Mouse (Mus musculus) heart, embryonic 11.5 days (tissue): ENCODE data around the gene Faim2. TPM values are rescaled to one million over a fixed set of nuclear protein-coding genes. Genes with fewer than 3 reads are reported as not detected.

ENCODE experiments used
- ATAC-seq: fragments of 200-750 bp; cut with Nextera tagmentation; replicated peaks from 2 replicates; pipeline ENCODE4 v1.8.0; 2017; ENCODE audit warnings: moderate library complexity; ENCODE audit not compliant: insufficient number of reproducible peaks, low FRiP score, low TSS enrichment
- H3K27ac ChIP-seq: fragments of 300-500 bp; sonication (generic); 2 replicates; pipeline ENCODE4 v1.5.1; 2014; ENCODE audit warnings: mild to moderate bottlenecking, low read depth, low read length
- H3K27me3 ChIP-seq: fragments of 300-500 bp; sonication (generic); 2 replicates; pipeline ENCODE4 v1.6.1; 2014; ENCODE audit warnings: mild to moderate bottlenecking, low read length, mixed read lengths; ENCODE audit not compliant: control insufficient read depth, insufficient read depth
- H3K36me3 ChIP-seq: fragments of 300-500 bp; sonication (generic); 2 replicates; pipeline ENCODE4 v1.6.1; 2014; ENCODE audit warnings: mild to moderate bottlenecking, low read length, moderate library complexity, mixed read lengths; ENCODE audit not compliant: control insufficient read depth, insufficient read depth
- H3K4me1 ChIP-seq: fragments of 300-500 bp; sonication (generic); 2 replicates; pipeline ENCODE4 v1.6.1; 2014; ENCODE audit warnings: low read length; ENCODE audit not compliant: control insufficient read depth, insufficient read depth
- H3K4me2 ChIP-seq: fragments of 300-500 bp; sonication (generic); 2 replicates; pipeline ENCODE4 v1.6.1; 2014; ENCODE audit warnings: mild to moderate bottlenecking, moderate library complexity
- H3K4me3 ChIP-seq: fragments of 300-500 bp; sonication (generic); 2 replicates; pipeline ENCODE4 v1.5.1; 2014; ENCODE audit warnings: low read depth, low read length
- H3K9ac ChIP-seq: fragments of 300-500 bp; sonication (generic); 2 replicates; pipeline ENCODE4 v1.6.1; 2014; ENCODE audit warnings: mild to moderate bottlenecking, low read depth, low read length, moderate library complexity
- H3K9me3 ChIP-seq: fragments of 300-500 bp; sonication (generic); replicated peaks from 2 replicates; pipeline ENCODE4 v1.6.1; 2016; ENCODE audit warnings: low read length; ENCODE audit not compliant: control insufficient read depth
- WGBS: fragments of 180-500 bp; shearing (Covaris S2); extraction: QIAGEN DNeasy Blood & Tissue Kit; methylation state at CpG from one replicate; pipeline ENCODE4 v1.1.7; 2014; ENCODE audit not compliant: insufficient replicate concordance; 5-methylcytosine and 5-hydroxymethylcytosine counted together
- polyA plus RNA-seq: library from polyadenylated mRNA; unstranded; fragments of >200 nt; fragmentation: Nextera tagmentation; extraction: Ambion mirVana; gene quantifications from 2 replicates; pipeline ENCODE4 v1.2.1, GENCODE M21; 2014

Faim2 gene
- polyA plus RNA-seq, 1 experiment from 2014 or later: 0.40 TPM

GRCm38 (mm10) chr15:99484745-99485144 lies 43.2 kb downstream of the Faim2 start:
- no peak overlapping the region for H3K27ac ChIP-seq
- H3K9me3 ChIP-seq: no peaks in the 10 kb centered on the region
- no peak overlapping the region for H3K4me2 ChIP-seq
- ATAC-seq: no peak
- no peaks in the 10 kb centered on the region for H3K4me1 ChIP-seq
- WGBS: 60% methylated on average over 6 of the region's 6 CpGs
- H3K4me3 ChIP-seq: no peak overlapping the region
- H3K27me3 ChIP-seq: peaks cover 9% of the 10 kb centered on the region; the same call in 1 of the 2 replicates
- H3K36me3 ChIP-seq: no peaks in the 10 kb centered on the region
- no peak overlapping the region for H3K9ac ChIP-seq

- H3K4me1 ChIP-seq: no peaks in the 10 kb centered on the region; the same call in 1 of the 2 replicates
Observed at GRCm38 (mm10) chr15:99475814-99476213, 52.2 kb downstream of the Faim2 start.

DNA sequence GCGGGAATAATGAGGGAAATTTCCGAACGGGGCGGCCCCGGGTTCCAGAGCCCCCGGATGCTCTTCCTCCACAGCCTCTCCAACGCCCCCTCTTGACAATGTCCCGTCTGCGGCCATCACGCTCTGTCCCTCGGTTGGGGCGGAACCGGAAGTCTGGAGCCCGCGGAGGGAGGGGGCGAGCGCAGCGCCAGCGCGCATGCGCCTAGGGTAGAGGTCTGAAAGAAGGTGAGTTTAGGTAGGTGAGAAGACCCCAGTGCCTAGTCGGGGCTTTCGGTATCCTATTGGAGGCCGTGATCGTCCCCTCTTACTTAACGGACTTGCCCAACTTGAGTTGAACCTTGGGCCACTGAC lies 53.4 kb downstream of the Faim2 start, which contains the start of gene Bcdin3d:
Bcdin3d (minus strand) TSS at position 155 of the 351 bp plus-strand sequence.
- 1% methylated on average over 26 of the region's 26 CpGs for WGBS
- H3K9me3 ChIP-seq: no peaks in the 10 kb centered on the region
- H3K4me2 ChIP-seq: peak within 1 kb of the TSS; percentile 81
- peak within 1 kb of the TSS; percentile 93 for H3K9ac ChIP-seq
- H3K4me1 ChIP-seq: no peaks in the 10 kb centered on the region; the same call in 1 of the 2 replicates
- peak within 1 kb of the TSS; percentile 71 for H3K4me3 ChIP-seq
- ATAC-seq: peak; percentile 78
- H3K36me3 ChIP-seq: peaks cover 4% of the 10 kb centered on the region; the same call in 1 of the 2 replicates
- H3K27ac ChIP-seq: peak within 1 kb of the TSS; percentile 94
- no peaks in the 10 kb centered on the region for H3K27me3 ChIP-seq

More at GRCm38 (mm10) chr15:99475814-99476213, 52.2 kb downstream of the Faim2 start:
- Histone ChIP-seq H3K9me3 (no peaks in the 10 kb centered on the region), H3K27ac (no peak overlapping the region), H3K4me2 (no peak overlapping the region), H3K4me3 (no peak overlapping the region), H3K9ac (no peak overlapping the region), H3K27me3 (no peaks in the 10 kb centered on the region), H3K36me3 (no peaks in the 10 kb centered on the region)
- ATAC-seq: no peak
- 77% methylated on average over 1 of the region's 1 CpGs for WGBS

DNA sequence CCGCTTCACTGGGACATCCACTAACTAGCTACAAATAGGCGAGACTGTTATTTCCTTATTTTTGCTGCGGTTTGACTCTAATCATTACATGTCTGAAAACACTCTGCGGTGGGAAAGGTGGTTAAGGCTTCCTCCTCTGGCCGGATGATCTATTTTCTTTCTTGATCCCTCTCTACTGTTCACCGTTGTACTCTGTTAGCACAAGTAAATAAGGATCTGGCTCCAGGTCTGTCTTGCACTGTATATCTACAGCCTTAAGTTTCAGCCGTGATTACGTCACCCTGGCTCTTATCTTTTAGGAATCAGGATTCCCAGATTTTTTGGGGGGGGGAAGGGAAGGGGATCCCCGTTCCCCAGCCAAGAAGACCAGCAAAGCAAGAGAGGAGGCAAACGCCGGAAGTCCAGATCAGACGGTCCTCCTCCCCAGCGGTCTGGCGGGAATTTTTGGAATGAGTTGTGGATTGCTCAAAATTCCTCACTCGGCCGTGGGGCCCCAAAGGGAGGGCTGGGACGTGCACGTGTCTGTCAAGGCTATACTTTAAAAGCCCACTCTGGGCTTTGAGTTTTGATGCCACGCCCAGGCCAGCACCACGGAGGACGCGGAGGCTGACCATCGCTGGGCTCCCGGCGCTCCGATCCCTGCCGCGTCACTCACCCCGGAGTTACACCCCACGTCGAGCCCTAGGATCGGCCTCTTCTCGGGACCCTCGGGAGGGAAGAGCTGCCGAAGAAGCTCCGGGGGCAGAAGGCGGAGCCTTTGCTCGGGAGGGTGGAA lies 54.0 kb downstream of the Faim2 start:
- H3K4me1 ChIP-seq: no peaks in the 10 kb centered on the region; the same call in 1 of the 2 replicates
- peak; percentile 71 for ATAC-seq
- peak overlapping the region; percentile 93 for H3K9ac ChIP-seq
- H3K27me3 ChIP-seq: no peaks in the 10 kb centered on the region
- peak overlapping the region; percentile 71 for H3K4me3 ChIP-seq
- H3K4me2 ChIP-seq: peak overlapping the region; percentile 81
- 5% methylated on average over 38 of the region's 38 CpGs for WGBS
- peaks cover 4% of the 10 kb centered on the region; the same call in 1 of the 2 replicates for H3K36me3 ChIP-seq
- H3K27ac ChIP-seq: peak overlapping the region; percentile 94
- no peaks in the 10 kb centered on the region for H3K9me3 ChIP-seq

DNA sequence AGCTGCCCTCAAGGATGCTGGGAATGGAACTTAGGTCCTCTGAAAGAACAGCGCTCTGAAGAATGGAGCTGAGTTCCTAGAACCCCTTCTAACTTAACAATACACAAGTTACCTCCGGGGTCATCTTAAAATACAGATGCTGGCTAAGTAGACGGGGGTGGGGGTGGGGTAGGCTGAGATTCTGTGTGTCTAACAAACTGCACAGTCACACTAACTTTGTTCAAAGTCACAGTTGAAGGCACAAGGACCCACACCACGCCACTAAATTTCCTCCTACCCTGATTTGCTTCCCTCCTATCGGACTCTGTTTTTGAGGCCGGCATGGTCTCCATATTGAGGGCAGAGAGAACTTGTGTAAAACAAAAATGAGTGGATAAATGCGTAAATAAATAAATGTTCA lies 55.0 kb downstream of the Faim2 start:
- 84% methylated on average over 7 of the region's 7 CpGs for WGBS
- H3K9ac ChIP-seq: no peak overlapping the region
- peaks cover 4% of the 10 kb centered on the region; the same call in 1 of the 2 replicates for H3K36me3 ChIP-seq
- no peaks in the 10 kb centered on the region for H3K9me3 ChIP-seq
- no peak overlapping the region for H3K27ac ChIP-seq
- H3K4me2 ChIP-seq: no peak overlapping the region
- no peak for ATAC-seq
- no peaks in the 10 kb centered on the region; the same call in 1 of the 2 replicates for H3K4me1 ChIP-seq
- no peaks in the 10 kb centered on the region for H3K27me3 ChIP-seq
- H3K4me3 ChIP-seq: no peak overlapping the region

GRCm38 (mm10) chr15:99471677-99472063 lies 56.3 kb downstream of the Faim2 start:
- no peaks in the 10 kb centered on the region for H3K9me3 ChIP-seq
- H3K27me3 ChIP-seq: no peaks in the 10 kb centered on the region
- H3K4me1 ChIP-seq: no peaks in the 10 kb centered on the region; the same call in 1 of the 2 replicates
- no peak for ATAC-seq
- no peak overlapping the region for H3K4me3 ChIP-seq
- H3K36me3 ChIP-seq: peaks cover 4% of the 10 kb centered on the region; the same call in 1 of the 2 replicates
- H3K4me2 ChIP-seq: no peak overlapping the region
- no peak overlapping the region for H3K27ac ChIP-seq
- WGBS: 69% methylated on average over 14 of the region's 14 CpGs
- no peak overlapping the region for H3K9ac ChIP-seq

GRCm38 (mm10) chr15:99470971-99471676 lies 56.8 kb downstream of the Faim2 start:
- H3K9ac ChIP-seq: no peak overlapping the region

GRCm38 (mm10) chr15:99470224-99470761 lies 57.7 kb downstream of the Faim2 start:
- 85% methylated on average over 31 of the region's 31 CpGs for WGBS

More at GRCm38 (mm10) chr15:99470971-99471676, 56.8 kb downstream of the Faim2 start:
- H3K4me3 ChIP-seq: no peak overlapping the region
- ATAC-seq: no peak
- H3K4me2 ChIP-seq: no peak overlapping the region
- H3K4me1 ChIP-seq: no peaks in the 10 kb centered on the region; the same call in 1 of the 2 replicates
- H3K27me3 ChIP-seq: no peaks in the 10 kb centered on the region
- no peak overlapping the region for H3K27ac ChIP-seq
- no peaks in the 10 kb centered on the region for H3K9me3 ChIP-seq
- H3K36me3 ChIP-seq: peaks cover 4% of the 10 kb centered on the region; the same call in 1 of the 2 replicates
- 60% methylated on average over 17 of the region's 17 CpGs for WGBS

More at GRCm38 (mm10) chr15:99470224-99470761, 57.7 kb downstream of the Faim2 start:
- Histone ChIP-seq H3K9me3 (no peaks in the 10 kb centered on the region), H3K4me2 (no peak overlapping the region), H3K4me1 (no peaks in the 10 kb centered on the region; the same call in 1 of the 2 replicates), H3K27me3 (no peaks in the 10 kb centered on the region), H3K9ac (no peak overlapping the region), H3K36me3 (peaks cover 4% of the 10 kb centered on the region; the same call in 1 of the 2 replicates), H3K4me3 (no peak overlapping the region), H3K27ac (no peak overlapping the region)
- no peak for ATAC-seq
